Mouse (Mus musculus) forebrain, postnatal 0 days (tissue): ENCODE measurements around the gene Skp1a. TPM values are rescaled to one million over a fixed set of nuclear protein-coding genes. Genes with fewer than 3 reads are reported as not detected.
A peak's percentile ranks its signal among the peaks of the same experiment; 100 is the strongest.

Source experiments
- ATAC-seq: fragments of 200-750 bp; cut with Nextera tagmentation; 2 replicates; pipeline ENCODE4 v1.8.0; 2017; ENCODE audit warnings: mild to moderate bottlenecking, moderate library complexity
- DNase-seq: peaks from one replicate; pipeline ENCODE4 v3.0.0-alpha.2; 2015
- H3K27ac ChIP-seq: fragments of 300-500 bp; sonication (generic); 2 replicates; pipeline ENCODE4 v1.5.1; 2014; ENCODE audit warnings: low read depth, mild to moderate bottlenecking, antibody characterized with exemption, low read length, moderate library complexity, mixed read lengths
- H3K27me3 ChIP-seq: fragments of 300-500 bp; sonication (generic); 2 replicates; pipeline ENCODE4 v1.6.1; 2014; ENCODE audit warnings: mild to moderate bottlenecking, low read length, mixed read lengths; ENCODE audit not compliant: insufficient read depth
- H3K36me3 ChIP-seq: fragments of 300-500 bp; sonication (generic); 2 replicates; pipeline ENCODE4 v1.6.1; 2014; ENCODE audit warnings: mild to moderate bottlenecking, moderate library complexity; ENCODE audit not compliant: insufficient read depth
- H3K4me1 ChIP-seq: fragments of 300-500 bp; sonication (generic); 2 replicates; pipeline ENCODE4 v1.6.1; 2014; ENCODE audit warnings: antibody characterized with exemption; ENCODE audit not compliant: insufficient read depth
- H3K4me2 ChIP-seq: fragments of 300-500 bp; sonication (generic); 2 replicates; pipeline ENCODE4 v1.6.1; 2014; ENCODE audit warnings: low read depth, mild to moderate bottlenecking, moderate library complexity
- H3K4me3 ChIP-seq: fragments of 300-500 bp; sonication (generic); 2 replicates; pipeline ENCODE4 v1.5.1; 2014; ENCODE audit warnings: low read depth, low read length, mixed read lengths
- H3K9ac ChIP-seq: fragments of 300-500 bp; sonication (generic); 2 replicates; pipeline ENCODE4 v1.6.1; 2014; ENCODE audit warnings: mild to moderate bottlenecking
- H3K9me3 ChIP-seq: fragments of 300-500 bp; sonication (generic); 2 replicates; pipeline ENCODE4 v1.6.1; 2016; ENCODE audit warnings: low read length
- CTCF ChIP-seq: sonication (generic); IDR thresholded peaks from 2 replicates; pipeline ENCODE4 v1.5.1; 2016; ENCODE audit warnings: antibody characterized with exemption, control low read depth, low read depth
- WGBS: fragments of 180-500 bp; shearing (Covaris S2); extraction: QIAGEN DNeasy Blood & Tissue Kit; methylation state at CpG from one replicate; pipeline ENCODE4 v1.1.7; 2014; 5-methylcytosine and 5-hydroxymethylcytosine counted together
- polyA plus RNA-seq: library from polyadenylated mRNA; unstranded; fragments of >200 nt; fragmentation: Nextera tagmentation; extraction: Ambion mirVana; gene quantifications from 2 replicates; pipeline ENCODE4 v1.2.1, GENCODE M21; 2015
- total RNA-seq: library from RNA; depleted of rRNA; stranded (reverse); fragments of >200 nt; gene quantifications from 2 replicates; pipeline ENCODE4 v1.2.3, GENCODE M21; 2014

The Skp1a gene
- total and polyA plus RNA-seq, 2 experiments from 2014 or later: 767 to 1,355 TPM

- H3K36me3 ChIP-seq: no peaks in the 10 kb centered on the region
- no peaks in the 10 kb centered on the region for H3K9me3 ChIP-seq
- no peak overlapping the region for H3K4me3 ChIP-seq
- no peaks in the 10 kb centered on the region for H3K27me3 ChIP-seq
- H3K9ac ChIP-seq: no peak overlapping the region
- ATAC-seq (no peak), DNase-seq (no peak)
- no peaks in the 10 kb centered on the region for H3K4me1 ChIP-seq
- H3K27ac ChIP-seq: no peak overlapping the region
- H3K4me2 ChIP-seq: no peak overlapping the region
- 93% methylated on average over 6 of the region's 6 CpGs for WGBS
- TF ChIP-seq CTCF: no peak
Observed at GRCm38 (mm10) chr11:52277433-52278150, 45.8 kb downstream of the Skp1a start.

- Histone ChIP-seq H3K36me3 (no peaks in the 10 kb centered on the region), H3K27me3 (no peaks in the 10 kb centered on the region; the same call in 1 of the 2 replicates), H3K9me3 (no peaks in the 10 kb centered on the region), H3K9ac (no peak overlapping the region), H3K4me3 (no peak overlapping the region), H3K4me1 (no peaks in the 10 kb centered on the region), H3K4me2 (no peak overlapping the region), H3K27ac (no peak overlapping the region)
- no peak for DNase-seq
- 96% methylated on average over 3 of the region's 3 CpGs for WGBS
- TF ChIP-seq CTCF: no peak
- ATAC-seq: no peak
Observed at GRCm38 (mm10) chr11:52278164-52278563, 46.4 kb downstream of the Skp1a start.

GRCm38 (mm10) chr11:52278991-52279390, 47.2 kb downstream of the Skp1a start:
- no peak for ATAC-seq
- no peak for TF ChIP-seq CTCF

GRCm38 (mm10) chr11:52279611-52280145, 47.9 kb downstream of the Skp1a start:
- 96% methylated on average over 8 of the region's 8 CpGs for WGBS
- no peak for ATAC-seq
- H3K27me3 ChIP-seq: no peaks in the 10 kb centered on the region; the same call in 1 of the 2 replicates
- no peak overlapping the region for H3K9ac ChIP-seq
- H3K36me3 ChIP-seq: no peaks in the 10 kb centered on the region
- TF ChIP-seq CTCF: no peak
- H3K4me3 ChIP-seq: no peak overlapping the region
- no peak overlapping the region for H3K4me2 ChIP-seq
- no peaks in the 10 kb centered on the region for H3K9me3 ChIP-seq
- DNase-seq: no peak
- 0 out of 2 replicates have a peak, but pooled peaks cover 3% of the 10 kb centered on the region for H3K4me1 ChIP-seq
- no peak overlapping the region for H3K27ac ChIP-seq

More at GRCm38 (mm10) chr11:52278991-52279390, 47.2 kb downstream of the Skp1a start:
- no peaks in the 10 kb centered on the region for H3K36me3 ChIP-seq
- H3K4me2 ChIP-seq: no peak overlapping the region
- no peaks in the 10 kb centered on the region; the same call in 1 of the 2 replicates for H3K27me3 ChIP-seq
- H3K9ac ChIP-seq: no peak overlapping the region
- 89% methylated on average over 6 of the region's 6 CpGs for WGBS
- no peak overlapping the region for H3K4me3 ChIP-seq
- no peak overlapping the region for H3K27ac ChIP-seq
- DNase-seq: no peak
- H3K4me1 ChIP-seq: no peaks in the 10 kb centered on the region
- H3K9me3 ChIP-seq: no peaks in the 10 kb centered on the region

- Histone ChIP-seq H3K9ac (no peak overlapping the region), H3K27me3 (no peaks in the 10 kb centered on the region; the same call in 1 of the 2 replicates), H3K27ac (no peak overlapping the region), H3K4me3 (no peak overlapping the region), H3K9me3 (no peaks in the 10 kb centered on the region), H3K4me1 (0 out of 2 replicates have a peak, but pooled peaks cover 3% of the 10 kb centered on the region), H3K36me3 (no peaks in the 10 kb centered on the region), H3K4me2 (no peak overlapping the region)
- ATAC-seq: no peak
- 91% methylated on average over 11 of the region's 11 CpGs for WGBS
- no peak for TF ChIP-seq CTCF
- no peak for DNase-seq
Observed at GRCm38 (mm10) chr11:52280566-52281455, 49.0 kb downstream of the Skp1a start.

- no peaks in the 10 kb centered on the region for H3K36me3 ChIP-seq
- 65% methylated on average over 19 of the region's 19 CpGs for WGBS
- no peak overlapping the region for H3K27ac ChIP-seq
- H3K4me2 ChIP-seq: peak overlapping the region; percentile 98
- no peaks in the 10 kb centered on the region for H3K9me3 ChIP-seq
- no peak overlapping the region for H3K9ac ChIP-seq
- ATAC-seq (no peak), DNase-seq (no peak)
- H3K27me3 ChIP-seq: no peaks in the 10 kb centered on the region; the same call in 1 of the 2 replicates
- no peak for TF ChIP-seq CTCF
- peak overlapping the region; percentile 71; the same call in 1 of the 2 replicates for H3K4me3 ChIP-seq
- H3K4me1 ChIP-seq: 0 out of 2 replicates have a peak, but pooled peaks cover 3% of the 10 kb centered on the region
Observed at GRCm38 (mm10) chr11:52281568-52282328, 50.0 kb downstream of the Skp1a start.
